Mouse (Mus musculus) lung, postnatal 0 days (tissue): Measurements from ENCODE around the gene Csnk1e.

Source experiments
- CTCF ChIP-seq: IDR thresholded peaks from 2 replicates; pipeline ENCODE4 v1.5.1; 2016; ENCODE audit warnings: antibody characterized with exemption, mild to moderate bottlenecking
- EP300 ChIP-seq: IDR thresholded peaks from 2 replicates; pipeline ENCODE4 v1.6.1; 2016; ENCODE audit warnings: antibody characterized with exemption, mild to moderate bottlenecking, control low read depth

- TF ChIP-seq EP300 (no peak), CTCF (no peak)
Observed at GRCm38 (mm10) chr15:79440223-79440622, 15.1 kb downstream of the Csnk1e start.
